Mouse (Mus musculus) MEL (cell line): ENCODE measurements around the gene Slu7. TPM values are rescaled to one million over a fixed set of nuclear protein-coding genes. Genes with fewer than 3 reads are reported as not detected.

Experiments used
- DNase-seq: peaks from one replicate; pipeline ENCODE4 v3.0.0; 2011; ENCODE audit warnings: low read depth, low spot score
- H3K27ac ChIP-seq: 2 replicates; pipeline ENCODE4 v1.5.1; 2012; ENCODE audit warnings: low read depth, mild to moderate bottlenecking, control low read depth, low read length, moderate library complexity; ENCODE audit not compliant: control insufficient read depth
- H3K27me3 ChIP-seq, 2 experiments: fragments of 150-350 bp in 1 of 2; sonication (generic) in 1 of 2; 2 replicates each; pipeline ENCODE4 v1.6.1; 2012; ENCODE audit warnings: low read length in 2 of 2, mild to moderate bottlenecking in 2 of 2, improper control_type of control experiment in 1 of 2, moderate library complexity in 1 of 2; ENCODE audit not compliant: insufficient read depth in 2 of 2, control insufficient read depth in 1 of 2
- H3K36me3 ChIP-seq, 2 experiments: 2 replicates each; pipeline ENCODE4 v1.6.1; 2012 to 2014; ENCODE audit warnings: low read length in 2 of 2, improper control_type of control experiment in 1 of 2, inconsistent platforms in 1 of 2, mild to moderate bottlenecking in 1 of 2; ENCODE audit not compliant: insufficient read depth in 2 of 2, control insufficient read depth in 1 of 2
- H3K4me1 ChIP-seq, 2 experiments: fragments of 150-350 bp in 1 of 2; sonication (generic) in 1 of 2; 2 replicates each; pipeline ENCODE4 v1.6.1; 2012; ENCODE audit warnings: low read length in 2 of 2, improper control_type of control experiment in 1 of 2, mild to moderate bottlenecking in 1 of 2; ENCODE audit not compliant: insufficient read depth in 2 of 2, control insufficient read depth in 1 of 2
- H3K4me3 ChIP-seq, 2 experiments: fragments of 150-350 bp in 1 of 2; sonication (generic) in 1 of 2; 2 replicates each; pipeline ENCODE4 v1.5.1; 2012; ENCODE audit warnings: low read depth in 2 of 2, low read length in 2 of 2, mild to moderate bottlenecking in 2 of 2, moderate library complexity in 2 of 2, control low read depth in 1 of 2, improper control_type of control experiment in 1 of 2; ENCODE audit not compliant: control insufficient read depth in 1 of 2, insufficient read depth in 1 of 2
- H3K79me2 ChIP-seq: 2 replicates; pipeline ENCODE4 v1.6.1; 2012; ENCODE audit warnings: mild to moderate bottlenecking, low read length, moderate library complexity; ENCODE audit not compliant: control insufficient read depth, poor library complexity, insufficient read depth
- H3K9ac ChIP-seq: 2 replicates; pipeline ENCODE4 v1.6.1; 2012; ENCODE audit warnings: low read depth, mild to moderate bottlenecking, control low read depth, low read length, moderate library complexity; ENCODE audit not compliant: control insufficient read depth, poor library complexity, severe bottlenecking
- H3K9me3 ChIP-seq: fragments of 150-350 bp; sonication (generic); replicated peaks from 2 replicates; pipeline ENCODE4 v1.6.1; 2012; ENCODE audit warnings: mild to moderate bottlenecking, low read length, improper control_type of control experiment, moderate library complexity; ENCODE audit not compliant: insufficient read depth
- BHLHE40 ChIP-seq: IDR thresholded peaks from 2 replicates; pipeline ENCODE4 v1.6.1; 2012; ENCODE audit warnings: low read depth, mild to moderate bottlenecking, inconsistent platforms, low read length, improper control_type of control experiment, borderline replicate concordance
- E2F4 ChIP-seq: IDR thresholded peaks from 2 replicates; pipeline ENCODE4 v1.6.1; 2011; ENCODE audit warnings: low read depth, low read length, improper control_type of control experiment, borderline replicate concordance
- ELF1 ChIP-seq: IDR thresholded peaks from 2 replicates; pipeline ENCODE4 v1.6.1; 2014; ENCODE audit warnings: low read depth, mild to moderate bottlenecking, inconsistent platforms, low read length, improper control_type of control experiment, moderate library complexity
- EP300 ChIP-seq, 2 experiments: IDR thresholded peaks; 2 replicates each; pipeline ENCODE4 v1.6.1; 2011; ENCODE audit warnings: improper control_type of control experiment in 2 of 2, low read length in 2 of 2, low read depth in 1 of 2, mild to moderate bottlenecking in 1 of 2
- GATA1 ChIP-seq: IDR thresholded peaks from 2 replicates; pipeline ENCODE4 v1.6.1; 2011; ENCODE audit warnings: low read depth, low read length, improper control_type of control experiment
- HCFC1 ChIP-seq: IDR thresholded peaks from 2 replicates; pipeline ENCODE4 v1.6.1; 2012; ENCODE audit warnings: low read depth, mild to moderate bottlenecking, inconsistent platforms, low read length, improper control_type of control experiment, moderate library complexity
- JUND ChIP-seq: IDR thresholded peaks from 2 replicates; pipeline ENCODE4 v1.6.1; 2011; ENCODE audit warnings: low read depth, mild to moderate bottlenecking, improper control_type of control experiment, low read length
- KAT2A ChIP-seq: conservative IDR thresholded peaks from 2 replicates; pipeline ENCODE4 v1.6.1; 2012; ENCODE audit warnings: low read depth, low read length, improper control_type of control experiment, inconsistent platforms
- MAZ ChIP-seq: IDR thresholded peaks from 2 replicates; pipeline ENCODE4 v1.6.1; 2012; ENCODE audit warnings: low read depth, mild to moderate bottlenecking, inconsistent platforms, low read length, improper control_type of control experiment
- MEF2A ChIP-seq: IDR thresholded peaks from 2 replicates; pipeline ENCODE4 v1.6.1; 2014; ENCODE audit warnings: low read depth, mild to moderate bottlenecking, inconsistent platforms, low read length, improper control_type of control experiment; ENCODE audit not compliant: poor library complexity, insufficient replicate concordance, severe bottlenecking; ENCODE audit errors: extremely low read depth
- MXI1 ChIP-seq: IDR thresholded peaks from 2 replicates; pipeline ENCODE4 v1.6.1; 2011; ENCODE audit warnings: mild to moderate bottlenecking, low read depth, low read length, improper control_type of control experiment
- MYC ChIP-seq: IDR thresholded peaks from 2 replicates; pipeline ENCODE4 v1.6.1; 2011; ENCODE audit warnings: low read depth, mild to moderate bottlenecking, low read length, improper control_type of control experiment, moderate library complexity
- NELFE ChIP-seq: IDR thresholded peaks from 2 replicates; pipeline ENCODE4 v1.6.1; 2011; ENCODE audit warnings: low read depth, low read length, improper control_type of control experiment
- RCOR1 ChIP-seq: IDR thresholded peaks from 2 replicates; pipeline ENCODE4 v1.6.1; 2012; ENCODE audit warnings: low read depth, mild to moderate bottlenecking, inconsistent platforms, low read length, improper control_type of control experiment
- TCF12 ChIP-seq: IDR thresholded peaks from 2 replicates; pipeline ENCODE4 v1.6.1; 2014; ENCODE audit warnings: low read depth, mild to moderate bottlenecking, inconsistent platforms, low read length, improper control_type of control experiment, moderate library complexity
- UBTF ChIP-seq: IDR thresholded peaks from 2 replicates; pipeline ENCODE4 v1.6.1; 2012; ENCODE audit warnings: low read depth, mild to moderate bottlenecking, inconsistent platforms, low read length, improper control_type of control experiment, moderate library complexity, borderline replicate concordance; ENCODE audit not compliant: insufficient read depth
- USF1 ChIP-seq: IDR thresholded peaks from 2 replicates; pipeline ENCODE4 v1.6.1; 2014; ENCODE audit warnings: low read depth, mild to moderate bottlenecking, inconsistent platforms, low read length, improper control_type of control experiment, moderate library complexity
- ZC3H11A ChIP-seq: IDR thresholded peaks from 2 replicates; pipeline ENCODE4 v1.6.1; 2012; ENCODE audit warnings: low read depth, mild to moderate bottlenecking, inconsistent platforms, low read length, improper control_type of control experiment
- polyA plus RNA-seq, 2 experiments: library from polyadenylated mRNA; stranded (reverse) in 1 of 2; unstranded in 1 of 2; fragments of >175 nt in 1 of 2; fragments of >200 nt in 1 of 2; gene quantifications; 2 replicates each; pipeline versions ENCODE4 v1.2.1 to v1.2.4; 2012; ENCODE audit warnings: low replicate concordance in 2 of 2, low read depth in 1 of 2; ENCODE audit not compliant: insufficient read length in 2 of 2, insufficient read depth in 1 of 2, missing spikeins in 1 of 2
- total RNA-seq: library from RNA; depleted of rRNA; stranded (reverse); fragments of 300-350 nt; gene quantifications from 2 replicates; pipeline ENCODE4 v1.2.3, GENCODE M21; 2012

The Slu7 gene
- total and polyA plus RNA-seq, 3 experiments, result 41.6 to 149 (median 46.0) TPM

DNA sequence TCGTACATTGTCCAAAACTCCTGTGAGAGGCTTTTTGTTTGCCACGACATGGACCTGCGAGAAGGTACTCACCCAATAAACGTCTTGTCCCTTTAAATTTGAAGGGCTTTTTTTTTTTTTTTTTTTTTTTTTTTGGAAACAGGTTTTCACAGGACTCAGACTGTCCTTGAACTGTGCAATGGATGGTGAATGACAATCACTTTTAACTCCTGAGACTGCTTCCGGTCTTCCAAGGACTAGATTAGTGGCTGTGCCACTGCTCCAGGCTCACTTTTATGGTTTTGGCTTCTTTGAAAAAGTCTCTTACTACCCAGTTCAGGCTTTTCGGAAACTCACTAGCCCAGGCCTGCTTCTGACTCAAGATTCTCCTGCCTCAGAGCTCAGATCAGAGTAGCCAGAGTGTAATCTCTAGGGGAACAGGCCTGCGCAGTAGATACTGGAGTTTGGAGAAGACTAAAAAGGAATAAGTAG is 7.1 kb upstream of the Slu7 start (continued):
- no peak for TF ChIP-seq KAT2A
- no peak for TF ChIP-seq RCOR1

- Histone ChIP-seq H3K4me3 (peak overlapping the region; percentile 76 to 95), H3K36me3 (peaks cover 4% of the 10 kb centered on the region in 2 experiments), H3K79me2 (peaks cover 13% of the 10 kb centered on the region), H3K27ac (peak overlapping the region; percentile 8), H3K27me3 (no peaks in the 10 kb centered on the region), H3K9ac (peak overlapping the region; percentile 69), H3K4me1 (peaks cover 2 to 4% of the 10 kb centered on the region in 2 experiments; a peak in 2 of 4 replicates), H3K9me3 (no peaks in the 10 kb centered on the region)
- no peak for DNase-seq
- TF ChIP-seq E2F4 (no peak), USF1 (no peak), BHLHE40 (no peak), RCOR1 (no peak), TCF12 (no peak)
These were observed 472 bp downstream of the Slu7 start for GRCm38 (mm10) chr11:43434024-43434407.

DNA sequence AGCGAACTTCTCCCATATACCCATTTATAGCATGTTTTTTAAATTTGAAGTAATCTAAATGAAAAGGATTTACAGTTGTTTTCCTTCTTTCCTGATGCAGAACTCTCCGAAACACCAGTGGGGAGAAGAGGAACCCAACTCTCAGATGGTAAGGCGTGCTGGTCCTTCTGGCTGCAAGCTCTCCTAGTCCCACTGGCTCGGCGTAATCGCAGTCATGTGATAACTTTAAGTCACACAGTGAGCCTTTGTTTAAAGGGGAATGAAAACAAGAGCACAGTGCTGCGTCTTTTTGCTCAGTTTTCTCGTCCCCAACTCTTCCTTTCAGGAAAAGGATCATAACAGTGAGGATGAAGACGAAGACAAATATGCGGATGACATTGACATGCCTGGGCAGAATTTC is 7.6 kb downstream of the Slu7 start:
- TF ChIP-seq KAT2A (no peak), MYC (no peak), ZC3H11A (no peak), MEF2A (no peak), NELFE (no peak), JUND (no peak), HCFC1 (no peak), E2F4 (no peak), UBTF (no peak), MXI1 (no peak), ELF1 (no peak), MAZ (no peak), GATA1 (no peak), EP300 (IDR thresholded peaks at IDR 0.05; ENCODE audit: low read depth in 1 of 2, low read length in 2 of 2) (no peak)
- Histone ChIP-seq H3K79me2 (no peaks in the 10 kb centered on the region; the same call in 1 of the 2 replicates), H3K9ac (no peak overlapping the region), H3K27ac (no peak overlapping the region), H3K36me3 (peaks cover 0 to 23% of the 10 kb centered on the region in 2 experiments; a peak in 2 of 4 replicates), H3K4me1 (no peaks in the 10 kb centered on the region), H3K27me3 (no peaks in the 10 kb centered on the region), H3K9me3 (no peaks in the 10 kb centered on the region), H3K4me3 (no peak overlapping the region)
- no peak for DNase-seq
